22 mouse cellular contexts compared by ENCODE assay signal in genomic region chr19:11807822-11808221, GRCm38 (mm10). TPM values are rescaled to one million over a fixed set of nuclear protein-coding genes. Genes with fewer than 3 reads are reported as not detected.
"Had no signal": no experiment of that assay in that cellular context is flagged by ENCODE, and none has a peak within 500 bp of the region (broad histone marks: within the 10 kb centered on the region; RNA-seq: fewer than 3 reads in every experiment).

No protein-coding gene starts in this region.

- DNase-seq: kidney, adult 2 months; kidney, postnatal 14 days; layer of hippocampus, postnatal 36 days; liver; lung, embryonic 14.5 days; lung, postnatal 14 days; right cerebral cortex, adult 18-20 months; right cerebral cortex, postnatal 25 days had no signal

- H3K27me3 ChIP-seq: kidney, embryonic 15.5 days; limb, embryonic 12.5 days; midbrain, embryonic 13.5 days; neural tube, embryonic 15.5 days had no signal

- H3K9ac ChIP-seq: kidney, embryonic 15.5 days; limb, embryonic 12.5 days; liver, embryonic 14.5 days; lung, embryonic 14.5 days; midbrain, embryonic 13.5 days; neural tube, embryonic 15.5 days had no signal

- H3K36me3 ChIP-seq: limb, embryonic 12.5 days; midbrain, embryonic 13.5 days had no signal

- H3K27ac ChIP-seq: kidney, embryonic 15.5 days; limb, embryonic 12.5 days; liver, embryonic 14.5 days; midbrain, embryonic 13.5 days; neural tube, embryonic 15.5 days had no signal

- H3K4me1 ChIP-seq: limb, embryonic 12.5 days had no signal

- H3K4me3 ChIP-seq: kidney, embryonic 15.5 days; limb, embryonic 12.5 days; midbrain, embryonic 13.5 days; myocyte; neural tube, embryonic 15.5 days had no signal

- H3K9me3 ChIP-seq: kidney, embryonic 15.5 days; limb, embryonic 12.5 days; midbrain, embryonic 13.5 days; neural tube, embryonic 15.5 days had no signal

RNA-seq across cellular contexts. Expression of gene Olfr1417, which starts 31.2 kb away (rescaled TPM):
- total RNA-seq: layer of hippocampus, postnatal 36 days; left cerebral cortex, adult 8-10 months; left cerebral cortex, postnatal 36 days had no signal
- polyA plus RNA-seq: intestine, embryonic 16.5 days; kidney, adult 2 months; kidney, embryonic 15.5 days; limb, embryonic 12.5 days; liver, embryonic 14.5 days; lung, embryonic 14.5 days; midbrain, embryonic 13.5 days; myocyte; neural tube, embryonic 11.5 days; neural tube, embryonic 15.5 days; small intestine, adult 2 months had no signal

RNA-seq across cellular contexts. Expression of gene Olfr1418, which starts 53.0 kb away (rescaled TPM):
- total RNA-seq: layer of hippocampus, postnatal 36 days; left cerebral cortex, adult 8-10 months; left cerebral cortex, postnatal 36 days; megakaryocyte-erythroid progenitor cell, adult 5-6 weeks had no signal
- polyA plus RNA-seq: intestine, embryonic 16.5 days; kidney, adult 2 months; kidney, embryonic 15.5 days; limb, embryonic 12.5 days; liver, embryonic 14.5 days; lung, embryonic 14.5 days; midbrain, embryonic 13.5 days; myocyte; neural tube, embryonic 11.5 days; neural tube, embryonic 15.5 days; small intestine, adult 2 months; stomach, embryonic 16.5 days; urinary bladder, adult 2 months had no signal
